Mouse (Mus musculus): ENCODE results near the gene Eml4. TPM values are rescaled to one million over a fixed set of nuclear protein-coding genes. Genes with fewer than 3 reads are reported as not detected.
A peak's percentile ranks its signal among the peaks of the same experiment; 100 is the strongest.

Eml4 gene
- polyA plus RNA-seq, 1 experiment from 2014 or later, result 24.9 TPM

DNA sequence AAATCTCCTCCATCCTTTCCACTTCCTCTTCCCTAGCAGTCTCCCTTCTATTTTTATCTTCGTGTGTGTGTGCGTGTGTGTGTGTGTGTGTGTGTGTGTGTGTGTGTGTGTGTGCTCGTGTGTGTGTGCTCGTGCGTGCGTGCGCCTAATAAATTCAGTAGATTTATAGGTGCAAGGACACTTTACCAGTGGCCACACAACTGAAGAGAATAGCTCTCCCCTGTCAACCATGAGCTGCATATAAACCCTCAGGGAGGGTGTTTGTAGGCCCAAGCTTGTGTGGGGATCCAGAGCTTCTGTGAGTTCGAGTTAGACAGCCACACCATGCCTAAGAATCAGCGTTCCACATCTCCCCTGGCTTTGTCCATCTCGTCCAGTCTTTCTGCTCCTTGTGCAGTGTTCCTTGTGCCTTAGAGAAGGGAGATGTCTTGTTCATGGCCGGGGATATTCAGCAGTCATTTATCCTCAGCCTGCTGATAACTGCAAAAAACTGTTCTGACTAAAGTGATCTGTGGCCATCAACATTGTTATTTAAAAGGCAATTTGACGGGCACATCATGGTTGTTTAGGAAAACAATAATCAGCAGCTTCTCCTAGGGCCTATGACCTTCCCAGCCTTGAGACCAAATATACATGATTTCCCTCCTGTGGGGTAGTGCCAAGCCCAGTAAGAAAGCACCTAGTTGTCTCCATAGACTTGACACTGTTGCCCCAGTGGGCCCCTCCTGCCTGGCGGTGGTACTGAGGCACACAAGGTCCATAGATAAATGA lies 10.2 kb downstream of the Eml4 start:
- H3K27me3 ChIP-seq, result no peaks in the 10 kb centered on the region
- POLR2A ChIA-PET, result no interaction called here
- no peak for ATAC-seq
- DNase-seq (ENCODE audit: low read depth, low spot score), result no peak
- TF ChIP-seq CTCF (IDR thresholded peaks at IDR 0.05), result no peak
- CTCF ChIA-PET, result no interaction called here
- in situ Hi-C loops (cut with MboI; ENCODE audit: low pct_unique_long_range_greater_than_20kb), result no loop called here

GRCm38 (mm10) chr17:83363081-83363480 lies 12.3 kb downstream of the Eml4 start:
- CTCF ChIA-PET, result interaction anchor here (0.7 to 1.7 kb wide), 3 partner anchors 8 to 19 kb away, joined by 3 read pairs; no protein-coding TSS in a partner anchor
- in situ Hi-C loops (cut with MboI; ENCODE audit: low pct_unique_long_range_greater_than_20kb), result no loop called here
- ATAC-seq, result no peak

GRCm38 (mm10) chr17:83364296-83364695 lies 13.6 kb downstream of the Eml4 start:
- in situ Hi-C loops (cut with MboI; ENCODE audit: low pct_unique_long_range_greater_than_20kb), result no loop called here
- ATAC-seq, result no peak
- POLR2A ChIA-PET, result no interaction called here

More at GRCm38 (mm10) chr17:83363081-83363480, 12.3 kb downstream of the Eml4 start:
- no peak for TF ChIP-seq CTCF (IDR thresholded peaks at IDR 0.05)
- H3K27me3 ChIP-seq, result no peaks in the 10 kb centered on the region
- POLR2A ChIA-PET, result no interaction called here
- DNase-seq (ENCODE audit: low read depth, low spot score), result no peak

GRCm38 (mm10) chr17:83365130-83365529 lies 14.4 kb downstream of the Eml4 start:
- DNase-seq (ENCODE audit: low read depth, low spot score), result no peak
- no peak for ATAC-seq
- no peak for TF ChIP-seq CTCF (IDR thresholded peaks at IDR 0.05)
- ChIA-PET POLR2A (interaction anchor here (0.6 kb wide), 1 partner anchor 11 kb away, joined by 6 read pairs; no protein-coding TSS in a partner anchor), CTCF (interaction anchor here (1.0 kb wide), 1 partner anchor 10 kb away, joined by 3 read pairs; no protein-coding TSS in a partner anchor)
- no peaks in the 10 kb centered on the region for H3K27me3 ChIP-seq
- in situ Hi-C loops (cut with MboI; ENCODE audit: low pct_unique_long_range_greater_than_20kb), result no loop called here

More at GRCm38 (mm10) chr17:83364296-83364695, 13.6 kb downstream of the Eml4 start:
- no peaks in the 10 kb centered on the region for H3K27me3 ChIP-seq
- DNase-seq (ENCODE audit: low read depth, low spot score), result no peak
- CTCF ChIA-PET, result no interaction called here
- TF ChIP-seq CTCF (IDR thresholded peaks at IDR 0.05), result no peak

- in situ Hi-C loops (cut with MboI; ENCODE audit: low pct_unique_long_range_greater_than_20kb), result no loop called here
- ATAC-seq, result no peak
- TF ChIP-seq CTCF (IDR thresholded peaks at IDR 0.05), result no peak
- CTCF ChIA-PET, result interaction anchor here (1.0 to 1.2 kb wide), 2 partner anchors 10 to 49 kb away, joined by 3 read pairs; no protein-coding TSS in a partner anchor
- DNase-seq (ENCODE audit: low read depth, low spot score), result no peak
- no peaks in the 10 kb centered on the region for H3K27me3 ChIP-seq
- POLR2A ChIA-PET, result interaction anchor here (0.6 kb wide), 1 partner anchor 11 kb away, joined by 6 read pairs; no protein-coding TSS in a partner anchor
These were observed 15.1 kb downstream of the Eml4 start for GRCm38 (mm10) chr17:83365614-83366355.

DNA sequence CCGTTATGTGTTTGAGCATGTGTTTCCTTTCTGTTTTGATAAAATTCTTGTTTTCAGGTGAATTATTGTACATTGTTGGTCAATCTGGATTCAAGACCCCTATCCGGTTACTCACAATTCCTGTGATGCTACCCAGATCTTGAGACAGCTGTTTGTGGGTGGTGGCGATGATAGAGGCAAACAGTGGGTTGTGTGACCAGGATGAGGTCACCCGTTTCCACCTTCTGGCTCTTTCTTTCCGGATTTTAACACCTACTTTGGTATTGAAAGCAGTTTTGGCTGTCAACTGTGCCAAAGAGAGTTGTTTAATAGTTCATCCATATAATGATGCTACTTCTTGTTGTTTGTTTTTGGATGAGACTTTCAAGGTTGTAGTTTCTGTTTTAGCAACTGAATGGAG lies 16.7 kb downstream of the Eml4 start:
- DNase-seq (ENCODE audit: low read depth, low spot score) (no peak), ATAC-seq (no peak)
- ChIA-PET POLR2A (no interaction called here), CTCF (interaction anchor here (1.7 kb wide), 1 partner anchor 10 kb away, joined by 4 read pairs; no protein-coding TSS in a partner anchor)
- TF ChIP-seq CTCF (IDR thresholded peaks at IDR 0.05), result no peak
- in situ Hi-C loops (cut with MboI; ENCODE audit: low pct_unique_long_range_greater_than_20kb), result no loop called here
- no peaks in the 10 kb centered on the region for H3K27me3 ChIP-seq

- CTCF ChIA-PET, result no interaction called here
- DNase-seq (ENCODE audit: low read depth, low spot score) (no peak), ATAC-seq (no peak)
- POLR2A ChIA-PET, result no interaction called here
- no peak for TF ChIP-seq CTCF (IDR thresholded peaks at IDR 0.05)
- in situ Hi-C loops (cut with MboI; ENCODE audit: low pct_unique_long_range_greater_than_20kb), result no loop called here
- no peaks in the 10 kb centered on the region for H3K27me3 ChIP-seq
These were observed 23.4 kb downstream of the Eml4 start for GRCm38 (mm10) chr17:83374123-83374522.

- no peak for DNase-seq (ENCODE audit: low read depth, low spot score)
- ChIA-PET CTCF (no interaction called here), POLR2A (no interaction called here)
- in situ Hi-C loops (cut with MboI; ENCODE audit: low pct_unique_long_range_greater_than_20kb), result loop anchor here (5.0 kb wide), 1 partner anchor 104 kb away; no protein-coding TSS in a partner anchor
- H3K27me3 ChIP-seq, result no peaks in the 10 kb centered on the region
- ATAC-seq, result no peak
- no peak for TF ChIP-seq CTCF (IDR thresholded peaks at IDR 0.05)
These were observed 25.1 kb downstream of the Eml4 start for GRCm38 (mm10) chr17:83375848-83376247.

DNA sequence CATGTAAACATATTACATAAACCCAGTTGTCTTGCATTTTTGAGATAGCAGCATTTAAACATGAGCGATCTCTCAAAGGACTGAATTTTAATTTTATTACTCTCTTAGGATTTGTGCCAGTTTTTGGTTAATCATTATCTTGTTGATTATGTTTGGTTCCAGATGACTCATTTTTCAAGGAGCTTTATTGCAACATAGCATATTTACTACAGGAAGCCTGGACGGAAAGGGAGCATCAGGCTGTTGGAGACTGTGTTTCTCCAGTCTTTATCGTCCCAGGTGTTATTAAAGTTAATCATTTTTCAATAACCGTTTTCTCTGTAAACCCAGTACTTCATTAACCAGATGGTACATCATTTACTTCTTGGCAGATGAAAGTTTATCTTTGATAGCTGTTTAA lies 26.1 kb downstream of the Eml4 start:
- ChIA-PET CTCF (interaction anchor here (0.9 to 1.4 kb wide), 3 partner anchors 9 to 356 kb away, joined by 3 to 4 read pairs (median 3); no protein-coding TSS in a partner anchor), POLR2A (no interaction called here)
- TF ChIP-seq CTCF (IDR thresholded peaks at IDR 0.05), result no peak
- peak; percentile 67 for ATAC-seq
- no peaks in the 10 kb centered on the region for H3K27me3 ChIP-seq
- peak; percentile 88 for DNase-seq (ENCODE audit: low read depth, low spot score)
- in situ Hi-C loops (cut with MboI; ENCODE audit: low pct_unique_long_range_greater_than_20kb), result loop anchor here (5.0 kb wide), 1 partner anchor 104 kb away; no protein-coding TSS in a partner anchor

- H3K27me3 ChIP-seq, result no peaks in the 10 kb centered on the region
- ChIA-PET POLR2A (no interaction called here), CTCF (interaction anchor here (0.9 to 1.4 kb wide), 3 partner anchors 22 to 102 kb away, joined by 3 to 4 read pairs (median 3); no protein-coding TSS in a partner anchor)
- in situ Hi-C loops (cut with MboI; ENCODE audit: low pct_unique_long_range_greater_than_20kb), result loop anchor here (5.0 kb wide), 1 partner anchor 106 kb away; no protein-coding TSS in a partner anchor
- TF ChIP-seq CTCF (IDR thresholded peaks at IDR 0.05), result no peak
- ATAC-seq, result peak; percentile 70
- peak; percentile 63 for DNase-seq (ENCODE audit: low read depth, low spot score)
These were observed 27.2 kb downstream of the Eml4 start for GRCm38 (mm10) chr17:83377755-83378443.

Measured in Patski (cell line).